Mouse (Mus musculus) olfactory bulb, adult 2 months (tissue): ENCODE data around the gene Dusp5.

Source experiments
- CTCF ChIP-seq: fragments of 200-500 bp; IDR thresholded peaks from 2 replicates; pipeline ENCODE4 v1.5.1; 2012; ENCODE audit warnings: low read depth, mild to moderate bottlenecking, low read length, moderate library complexity; ENCODE audit not compliant: insufficient read depth
- POLR2A ChIP-seq: fragments of 200-500 bp; IDR thresholded peaks from 2 replicates; pipeline ENCODE4 v1.6.1; 2012; ENCODE audit warnings: mild to moderate bottlenecking, low read depth, low read length, moderate library complexity; ENCODE audit not compliant: insufficient read depth

DNA sequence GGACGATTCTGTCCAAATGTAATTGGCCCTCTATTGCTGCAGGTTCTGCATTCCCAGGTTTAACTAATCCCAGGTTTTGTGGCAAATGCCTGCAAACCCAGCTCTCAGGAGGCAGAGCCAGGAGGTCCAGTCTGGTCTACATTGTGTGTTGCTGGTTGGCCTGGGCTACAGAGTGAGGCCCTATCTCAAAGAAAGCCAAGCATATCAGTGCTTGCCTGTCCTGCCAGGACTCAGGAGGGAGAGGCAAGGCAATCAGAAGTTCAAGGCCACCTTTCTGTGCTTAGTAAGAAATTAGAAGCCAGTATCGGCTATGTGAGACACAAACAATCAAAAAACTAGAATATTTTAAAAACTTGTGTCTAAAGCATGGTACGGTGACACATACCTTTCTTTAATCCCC, 44.2 kb downstream of the Dusp5 start:
- TF ChIP-seq CTCF (no peak), POLR2A (no peak)
